Mouse (Mus musculus) urinary bladder, postnatal 25 days (tissue): ENCODE measurements around the gene Ncapd3.

Experiments used
- DNase-seq: peaks from one replicate; pipeline ENCODE4 v3.0.0; 2022; ENCODE audit warnings: low spot score

Ncapd3 gene

DNA sequence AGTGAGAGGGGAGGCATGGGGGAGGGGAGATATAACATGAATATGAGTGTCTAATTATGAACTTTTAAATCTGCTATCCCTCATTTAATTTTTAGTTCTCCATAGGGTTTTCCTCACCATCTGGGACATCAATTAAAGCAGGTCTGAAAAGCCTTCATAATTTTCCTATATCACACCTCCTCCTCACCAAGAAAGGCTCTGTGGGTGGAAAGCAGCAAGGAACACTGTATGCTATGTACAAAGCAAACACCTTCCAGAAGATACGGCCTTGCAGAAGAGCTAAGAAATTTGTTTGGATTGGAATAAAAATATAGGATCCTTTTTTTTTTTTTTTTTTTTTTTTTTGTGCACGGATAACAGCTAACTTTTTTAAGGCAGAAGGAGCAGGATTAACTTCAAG lies 94.0 kb downstream of the Ncapd3 start:
- DNase-seq, result no peak

DNA sequence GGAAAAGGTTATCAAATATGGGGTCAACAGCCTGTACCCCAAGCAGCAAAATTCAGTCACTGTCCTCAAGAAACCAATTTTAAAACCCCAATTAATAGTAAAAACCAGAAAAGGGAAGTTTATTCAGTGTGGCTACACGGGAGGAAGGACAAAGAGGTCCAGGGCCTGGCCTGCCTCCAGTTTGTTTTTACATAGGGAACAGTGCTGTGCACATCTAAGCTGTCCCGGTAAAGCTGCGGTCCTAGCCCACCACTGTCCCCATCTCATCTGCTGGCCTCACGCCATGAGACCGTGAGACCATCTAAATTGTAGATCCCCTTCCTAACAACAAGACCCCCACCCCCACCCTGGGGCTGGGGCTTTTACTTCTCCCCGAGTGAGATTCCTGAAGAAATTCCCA lies 95.5 kb downstream of the Ncapd3 start:
- no peak for DNase-seq

DNA sequence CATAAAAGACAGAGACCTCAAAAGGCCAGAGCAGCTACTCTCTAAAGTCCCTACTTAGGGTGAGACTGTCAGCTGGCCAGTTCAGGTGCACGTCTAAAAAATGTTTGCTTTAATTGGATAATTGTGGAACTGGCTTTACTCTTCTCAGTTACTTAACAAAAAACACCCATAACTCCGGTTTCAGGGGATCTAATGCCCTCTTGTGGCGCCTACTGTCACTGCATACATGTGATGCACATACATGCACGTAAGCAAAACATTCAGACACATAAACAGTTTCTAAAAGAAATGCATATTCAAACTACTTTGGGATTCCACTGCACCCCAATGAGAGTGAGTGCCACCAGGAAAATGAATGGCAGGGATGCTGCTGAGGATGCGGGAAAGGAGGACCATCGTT lies 96.6 kb downstream of the Ncapd3 start:
- DNase-seq, result no peak

DNA sequence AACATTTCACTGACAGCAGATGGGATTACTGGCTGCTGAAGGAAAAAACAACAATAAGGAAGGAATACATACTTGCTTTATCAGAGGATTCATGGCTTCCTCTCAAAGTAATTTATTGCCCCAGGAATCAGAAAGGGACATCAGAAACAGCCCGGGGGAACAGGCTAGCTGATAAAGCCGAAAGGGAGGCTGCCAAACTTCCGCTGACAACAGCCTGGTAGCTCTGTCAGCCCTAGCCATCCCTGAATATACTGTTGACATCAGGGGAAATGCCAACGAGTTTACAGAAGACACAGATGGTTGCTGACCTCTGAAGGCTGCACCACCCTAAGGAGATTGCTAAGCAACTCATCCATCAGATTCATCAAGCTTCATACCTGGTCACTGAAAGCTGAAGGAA lies 98.7 kb downstream of the Ncapd3 start:
- DNase-seq, result no peak

DNA sequence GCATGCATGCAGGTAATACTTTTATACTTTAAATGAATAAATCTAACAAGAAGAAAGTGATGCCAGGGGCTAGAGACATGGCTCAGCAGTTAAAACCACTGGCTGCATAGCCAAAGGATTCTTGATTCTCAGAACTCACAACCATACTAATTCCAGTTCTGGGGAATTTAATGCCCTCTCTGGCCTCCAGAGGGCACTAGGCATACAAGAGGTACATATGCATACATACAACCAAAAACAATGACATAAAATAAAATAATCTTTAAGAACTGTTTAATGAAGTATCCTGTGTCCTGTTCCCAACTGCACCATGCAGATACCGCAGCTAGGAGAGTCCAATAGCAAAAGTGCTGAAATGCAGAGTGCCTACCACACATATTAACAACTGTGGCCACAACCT lies 104.4 kb downstream of the Ncapd3 start:
- DNase-seq, result no peak

DNA sequence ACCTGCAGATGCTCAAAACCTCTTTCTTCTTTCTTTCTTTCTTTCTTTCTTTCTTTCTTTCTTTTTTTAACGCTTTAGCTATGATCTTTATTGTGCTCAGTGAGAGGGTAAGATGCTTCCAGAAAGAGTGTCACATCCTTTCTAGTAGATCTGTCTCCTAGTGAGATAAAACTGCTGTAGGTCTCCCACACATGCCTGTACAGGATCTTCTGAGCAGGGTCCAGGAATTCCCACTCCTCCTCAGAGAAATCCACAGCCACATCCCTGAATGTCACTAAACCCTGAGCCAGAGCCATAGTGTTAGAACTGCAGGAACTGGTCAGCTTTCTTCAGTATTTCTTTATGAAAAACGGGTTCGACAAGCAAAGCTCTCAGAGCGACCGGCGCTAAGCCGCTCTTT lies 105.4 kb downstream of the Ncapd3 start:
- DNase-seq, result no peak

DNA sequence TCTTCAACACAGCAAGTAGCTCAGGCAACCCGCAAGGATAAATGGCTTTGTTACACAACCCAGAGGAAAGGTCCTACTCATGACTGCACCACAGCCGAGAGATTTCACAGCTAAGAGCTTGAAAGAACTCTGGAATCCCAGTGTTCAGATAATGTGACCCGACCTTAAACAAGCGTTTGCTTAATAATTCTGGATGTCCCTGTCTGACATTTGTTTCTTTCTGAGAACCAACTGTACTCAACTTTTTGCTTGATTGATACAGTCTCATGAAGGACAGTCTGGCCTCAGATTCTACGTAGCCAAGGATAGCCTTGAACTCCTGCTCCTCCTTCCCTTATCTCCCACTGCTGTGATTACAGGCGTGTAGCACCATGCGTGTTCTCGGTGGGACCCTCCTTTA lies 106.7 kb downstream of the Ncapd3 start:
- DNase-seq, result no peak

DNA sequence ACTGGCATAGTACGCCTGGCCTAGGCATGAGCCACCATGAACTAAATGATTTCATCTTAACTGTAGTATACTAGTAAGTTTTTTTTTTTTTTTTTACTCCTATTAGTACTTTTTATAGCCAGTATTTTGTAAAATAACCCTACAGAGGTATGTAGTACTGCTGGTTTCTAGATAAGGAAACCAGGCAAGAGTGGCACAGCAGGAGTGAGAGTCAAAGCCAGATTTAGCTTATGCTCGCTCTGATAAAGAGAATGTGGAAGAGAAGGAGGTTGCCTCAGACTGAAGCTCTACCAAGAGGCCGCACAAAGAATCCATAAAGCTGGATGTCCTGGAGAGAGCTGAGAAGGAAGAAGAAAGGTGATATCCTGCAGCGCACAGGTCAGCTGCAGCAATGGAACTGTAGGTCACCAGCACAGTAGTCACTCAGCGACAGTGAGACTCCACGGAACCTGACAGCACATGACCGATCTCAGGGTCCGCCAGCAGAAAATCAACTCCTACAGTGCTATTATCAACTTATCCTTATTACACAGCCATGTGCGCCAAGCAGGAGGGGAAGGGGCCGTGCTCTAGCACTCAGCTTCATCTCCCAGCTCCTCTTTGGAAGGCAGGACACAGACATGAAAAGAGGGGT lies 110.6 kb downstream of the Ncapd3 start:
- no peak for DNase-seq

DNA sequence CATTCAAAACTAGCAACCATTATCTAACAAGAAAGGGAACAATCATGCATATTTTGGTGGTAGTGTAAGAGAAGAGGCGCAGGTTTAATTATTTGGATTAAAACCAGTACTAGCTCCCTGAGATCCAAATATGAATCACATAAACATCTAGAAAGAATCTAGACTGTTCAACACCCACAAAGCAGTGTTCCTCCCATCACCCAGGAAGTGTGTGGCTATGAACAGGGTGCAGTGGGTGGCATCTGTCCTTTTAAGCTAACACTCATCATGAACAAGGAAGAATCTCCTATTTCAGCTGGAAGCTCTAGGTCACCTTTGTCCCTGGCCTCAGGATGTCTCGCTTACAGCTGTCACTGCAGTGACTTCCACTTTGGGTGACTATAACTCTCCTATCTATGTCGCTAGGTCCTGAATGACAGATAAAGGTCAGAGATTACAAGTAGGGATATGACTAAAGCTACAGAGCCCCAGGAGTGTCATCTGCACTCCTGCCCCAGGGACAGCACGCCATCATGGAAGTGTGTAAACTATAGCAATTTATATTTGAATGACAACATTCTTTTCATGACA lies 114.4 kb downstream of the Ncapd3 start:
- no peak for DNase-seq
